Mouse (Mus musculus) myocyte (in vitro differentiated cells): ENCODE measurements around the gene En1.

Experiments
- E2F4 ChIP-seq: IDR thresholded peaks from one replicate; pipeline ENCODE4 v1.6.1; 2011; ENCODE audit warnings: mild to moderate bottlenecking, control low read depth, moderate library complexity; ENCODE audit not compliant: insufficient read depth
- MAX ChIP-seq: IDR thresholded peaks from one replicate; pipeline ENCODE4 v1.6.1; 2011; ENCODE audit warnings: low read depth, mild to moderate bottlenecking, control low read depth
- POLR2A ChIP-seq: IDR thresholded peaks from one replicate; pipeline ENCODE4 v1.6.1; 2011; ENCODE audit warnings: low read depth, mild to moderate bottlenecking, control low read depth, moderate library complexity; ENCODE audit not compliant: insufficient read length

DNA sequence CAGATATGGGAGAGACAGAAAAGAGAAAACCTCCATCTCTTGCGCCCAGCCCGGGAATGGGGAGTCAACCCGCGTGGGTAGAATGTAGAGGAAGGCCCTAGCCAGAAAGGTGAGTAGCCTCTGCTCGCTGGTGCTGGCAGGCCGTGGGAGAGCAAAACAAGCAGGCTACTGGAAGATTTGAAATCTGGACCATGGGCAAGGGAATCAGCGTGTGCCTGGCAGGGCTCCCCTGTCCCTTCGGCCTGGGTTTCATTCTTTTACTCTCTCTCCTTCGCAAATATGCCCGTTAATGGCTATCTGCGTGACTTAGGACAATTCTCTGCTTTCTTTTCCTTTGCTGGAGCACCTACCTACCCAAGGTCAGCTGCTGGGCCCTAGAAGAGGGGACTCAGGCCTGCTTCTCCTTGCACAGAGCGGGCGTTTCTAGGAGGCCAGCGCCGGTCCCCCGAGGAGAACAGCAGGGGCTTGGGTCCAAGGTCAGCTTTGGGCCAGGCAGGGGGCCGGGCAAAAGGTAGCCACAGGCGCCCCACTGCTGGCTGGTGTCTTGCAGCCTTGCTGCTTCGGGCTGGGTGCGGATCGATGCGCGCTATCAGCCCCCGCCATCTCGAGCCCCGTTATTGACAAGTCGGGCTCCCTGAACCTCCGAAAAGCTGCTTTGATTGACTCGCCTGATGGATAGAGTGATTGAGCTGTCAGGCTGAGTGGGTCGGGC, 2.4 kb downstream of the En1 start:
- TF ChIP-seq POLR2A, result no peak
- TF ChIP-seq MAX, result no peak
- TF ChIP-seq E2F4, result no peak
